Mouse (Mus musculus): ENCODE data around the gene Yju2. TPM values are rescaled to one million over a fixed set of nuclear protein-coding genes. Genes with fewer than 3 reads are reported as not detected.

Yju2 gene
- polyA plus RNA-seq, 1 experiment from 2014 or later: 18.1 TPM

GRCm38 (mm10) chr17:55996007-55996406 is 37.1 kb downstream of the Yju2 start:
- Histone ChIP-seq H3K9ac (no peak overlapping the region), H3K36me3 (replicated peaks; ENCODE audit: control insufficient read depth, insufficient read depth) (peaks cover 61% of the 10 kb centered on the region), H3K27ac (no peak overlapping the region), H3K4me1 (replicated peaks; ENCODE audit: control insufficient read depth, insufficient read depth, low read length) (no peaks in the 10 kb centered on the region), H3K4me3 (replicated peaks; ENCODE audit: low read length) (no peak overlapping the region), H3K27me3 (ENCODE audit: control insufficient read depth, insufficient read depth, low read length) (peaks cover 14% of the 10 kb centered on the region; the same call in 1 of the 2 replicates), H3K4me2 (replicated peaks) (no peak overlapping the region), H3K9me3 (ENCODE audit: control insufficient read depth, low read length) (no peaks in the 10 kb centered on the region)
- 83% methylated on average over 14 of the region's 15 CpGs for WGBS
- no peak for DNase-seq (ENCODE audit: low spot score)
- ATAC-seq (ENCODE audit: low FRiP score): no peak

GRCm38 (mm10) chr17:55999794-56000499 is 41.0 kb downstream of the Yju2 start:
- no peaks in the 10 kb centered on the region for H3K9me3 ChIP-seq (ENCODE audit: control insufficient read depth, low read length)
- H3K4me3 ChIP-seq (replicated peaks; ENCODE audit: low read length): no peak overlapping the region
- 7% methylated on average over 30 of the region's 30 CpGs for WGBS
- H3K4me2 ChIP-seq (replicated peaks): no peak overlapping the region
- H3K27ac ChIP-seq: no peak overlapping the region
- peak; percentile 15; the same call in 1 of the 2 replicates for ATAC-seq (ENCODE audit: low FRiP score)
- H3K36me3 ChIP-seq (replicated peaks; ENCODE audit: control insufficient read depth, insufficient read depth): peaks cover 23% of the 10 kb centered on the region
- H3K4me1 ChIP-seq (replicated peaks; ENCODE audit: control insufficient read depth, insufficient read depth, low read length): no peaks in the 10 kb centered on the region
- H3K9ac ChIP-seq: no peak overlapping the region
- DNase-seq (ENCODE audit: low spot score): no peak
- H3K27me3 ChIP-seq (ENCODE audit: control insufficient read depth, insufficient read depth, low read length): peaks cover 14% of the 10 kb centered on the region; the same call in 1 of the 2 replicates

- WGBS: 94% methylated on average over 3 of the region's 3 CpGs
- Histone ChIP-seq H3K36me3 (replicated peaks; ENCODE audit: control insufficient read depth, insufficient read depth) (no peaks in the 10 kb centered on the region), H3K4me1 (replicated peaks; ENCODE audit: control insufficient read depth, insufficient read depth, low read length) (peaks cover 4% of the 10 kb centered on the region)
These were observed 44.1 kb downstream of the Yju2 start for GRCm38 (mm10) chr17:56003000-56003399.

GRCm38 (mm10) chr17:56005415-56006061 is 46.6 kb downstream of the Yju2 start, which contains the start of the genes Stap2 and Mpnd:
Stap2 (minus strand) TSS chr17:56005584.
Mpnd (plus strand) TSS chr17:56005711.
- ATAC-seq (ENCODE audit: low FRiP score): no peak
- 58% methylated on average over 13 of the region's 13 CpGs for WGBS
- H3K36me3 ChIP-seq (replicated peaks; ENCODE audit: control insufficient read depth, insufficient read depth): peaks cover 1% of the 10 kb centered on the region; the same call in 1 of the 2 replicates
- H3K27me3 ChIP-seq (ENCODE audit: control insufficient read depth, insufficient read depth, low read length): peaks cover 4% of the 10 kb centered on the region; the same call in 1 of the 2 replicates
- H3K9me3 ChIP-seq (ENCODE audit: control insufficient read depth, low read length): no peaks in the 10 kb centered on the region
- no peak within 1 kb of the TSS for H3K27ac ChIP-seq
- no peak within 1 kb of the TSS for H3K4me3 ChIP-seq (replicated peaks; ENCODE audit: low read length)
- H3K4me1 ChIP-seq (replicated peaks; ENCODE audit: control insufficient read depth, insufficient read depth, low read length): peaks cover 13% of the 10 kb centered on the region
- no peak within 1 kb of the TSS for H3K9ac ChIP-seq
- H3K4me2 ChIP-seq (replicated peaks): no peak within 1 kb of the TSS
- peak; percentile 71 for DNase-seq (ENCODE audit: low spot score)

More at GRCm38 (mm10) chr17:56003000-56003399, 44.1 kb downstream of the Yju2 start:
- Histone ChIP-seq H3K27ac (no peak overlapping the region), H3K9me3 (ENCODE audit: control insufficient read depth, low read length) (no peaks in the 10 kb centered on the region), H3K9ac (no peak overlapping the region), H3K4me2 (replicated peaks) (no peak overlapping the region), H3K4me3 (replicated peaks; ENCODE audit: low read length) (no peak overlapping the region), H3K27me3 (ENCODE audit: control insufficient read depth, insufficient read depth, low read length) (peaks cover 14% of the 10 kb centered on the region; the same call in 1 of the 2 replicates)
- no peak for DNase-seq (ENCODE audit: low spot score)
- no peak for ATAC-seq (ENCODE audit: low FRiP score)

- DNase-seq (ENCODE audit: low spot score) (no peak), ATAC-seq (ENCODE audit: low FRiP score) (no peak)
- H3K27me3 ChIP-seq (ENCODE audit: control insufficient read depth, insufficient read depth, low read length): no peaks in the 10 kb centered on the region
- no peak overlapping the region for H3K4me3 ChIP-seq (replicated peaks; ENCODE audit: low read length)
- H3K4me2 ChIP-seq (replicated peaks): no peak overlapping the region
- no peak overlapping the region for H3K27ac ChIP-seq
- WGBS: 54% methylated on average over 10 of the region's 10 CpGs
- H3K4me1 ChIP-seq (replicated peaks; ENCODE audit: control insufficient read depth, insufficient read depth, low read length): peaks cover 25% of the 10 kb centered on the region
- H3K9ac ChIP-seq: no peak overlapping the region
- H3K9me3 ChIP-seq (ENCODE audit: control insufficient read depth, low read length): no peaks in the 10 kb centered on the region
- H3K36me3 ChIP-seq (replicated peaks; ENCODE audit: control insufficient read depth, insufficient read depth): peaks cover 16% of the 10 kb centered on the region
These were observed 48.1 kb downstream of the Yju2 start for GRCm38 (mm10) chr17:56006956-56007355.

- Histone ChIP-seq H3K36me3 (replicated peaks; ENCODE audit: control insufficient read depth, insufficient read depth) (peaks cover 23% of the 10 kb centered on the region), H3K27me3 (ENCODE audit: control insufficient read depth, insufficient read depth, low read length) (no peaks in the 10 kb centered on the region), H3K4me1 (replicated peaks; ENCODE audit: control insufficient read depth, insufficient read depth, low read length) (peaks cover 25% of the 10 kb centered on the region), H3K9ac (peak overlapping the region; percentile 13), H3K4me2 (replicated peaks) (peak overlapping the region; percentile 91), H3K27ac (peak overlapping the region; percentile 98), H3K9me3 (ENCODE audit: control insufficient read depth, low read length) (no peaks in the 10 kb centered on the region), H3K4me3 (replicated peaks; ENCODE audit: low read length) (peak overlapping the region; percentile 88)
- ATAC-seq (ENCODE audit: low FRiP score) (peak; percentile 29), DNase-seq (ENCODE audit: low spot score) (no peak)
- WGBS: 29% methylated on average over 13 of the region's 14 CpGs
These were observed 48.8 kb downstream of the Yju2 start for GRCm38 (mm10) chr17:56007444-56008355.

GRCm38 (mm10) chr17:56008356-56009087 is 49.6 kb downstream of the Yju2 start:
- peak; percentile 94 for ATAC-seq (ENCODE audit: low FRiP score)

GRCm38 (mm10) chr17:56009088-56009961 is 50.4 kb downstream of the Yju2 start:
- peak overlapping the region; percentile 91 for H3K4me2 ChIP-seq (replicated peaks)
- H3K36me3 ChIP-seq (replicated peaks; ENCODE audit: control insufficient read depth, insufficient read depth): peaks cover 39% of the 10 kb centered on the region
- no peaks in the 10 kb centered on the region for H3K9me3 ChIP-seq (ENCODE audit: control insufficient read depth, low read length)
- H3K4me1 ChIP-seq (replicated peaks; ENCODE audit: control insufficient read depth, insufficient read depth, low read length): peaks cover 25% of the 10 kb centered on the region
- peak overlapping the region; percentile 90 for H3K9ac ChIP-seq
- ATAC-seq (ENCODE audit: low FRiP score) (peak; percentile 90), DNase-seq (ENCODE audit: low spot score) (peak; percentile 83)
- H3K27me3 ChIP-seq (ENCODE audit: control insufficient read depth, insufficient read depth, low read length): no peaks in the 10 kb centered on the region
- peak overlapping the region; percentile 88 for H3K4me3 ChIP-seq (replicated peaks; ENCODE audit: low read length)
- WGBS: under 1% methylated on average over 60 of the region's 62 CpGs
- H3K27ac ChIP-seq: peak overlapping the region; percentile 98

More at GRCm38 (mm10) chr17:56008356-56009087, 49.6 kb downstream of the Yju2 start:
- Histone ChIP-seq H3K36me3 (replicated peaks; ENCODE audit: control insufficient read depth, insufficient read depth) (peaks cover 31% of the 10 kb centered on the region), H3K4me3 (replicated peaks; ENCODE audit: low read length) (peak overlapping the region; percentile 88), H3K27ac (peak overlapping the region; percentile 98), H3K9me3 (ENCODE audit: control insufficient read depth, low read length) (no peaks in the 10 kb centered on the region), H3K4me1 (replicated peaks; ENCODE audit: control insufficient read depth, insufficient read depth, low read length) (peaks cover 25% of the 10 kb centered on the region), H3K4me2 (replicated peaks) (peak overlapping the region; percentile 91), H3K9ac (peak overlapping the region; percentile 90), H3K27me3 (ENCODE audit: control insufficient read depth, insufficient read depth, low read length) (no peaks in the 10 kb centered on the region)
- WGBS: under 1% methylated on average over 21 of the region's 21 CpGs
- DNase-seq (ENCODE audit: low spot score): peak; percentile 97
